Mouse (Mus musculus) gastrocnemius, postnatal 4 days (tissue): ENCODE measurements around the gene Cst11. TPM values are rescaled to one million over a fixed set of nuclear protein-coding genes. Genes with fewer than 3 reads are reported as not detected.
"Not testable (repeated sequence)": the region's sequence is repeated elsewhere in the genome, so short reads cannot be mapped to it uniquely, and the experiment has no call there.

Experiments
- DNase-seq, 2 experiments: peaks; one replicate each; pipeline ENCODE4 v3.0.0; 2021 to 2022; ENCODE audit warnings: low spot score in 2 of 2, mixed read lengths in 2 of 2
- long read RNA-seq, 2 experiments: library from polyadenylated mRNA; stranded (forward); transcript quantifications; one replicate each; pipeline ENCODE4 v2.0.0; 2021
- total RNA-seq, 2 experiments: library from RNA; stranded (reverse); gene quantifications; 2 replicates each; pipeline ENCODE4 v1.2.3; 2021

Cst11 gene
- not detected for total RNA-seq
- long read RNA-seq, experiment 1 = 0 reads
- long read RNA-seq, experiment 2 = 0 reads

- not testable (repeated sequence) for DNase-seq
Measured at GRCm38 (mm10) chr2:148771397-148771796, at the start of gene Cst11. Cst11 (minus strand) TSS chr2:148771497.

GRCm38 (mm10) chr2:148819909-148820308 lies 48.6 kb upstream of the Cst11 start, which contains the start of gene Cst13:
Cst13 (plus strand) TSS chr2:148820081.
- no peak for DNase-seq

- DNase-seq = no peak
Measured at GRCm38 (mm10) chr2:148806696-148807095, 35.4 kb upstream of the Cst11 start.

- DNase-seq = no peak
Measured at GRCm38 (mm10) chr2:148801491-148801921, 30.2 kb upstream of the Cst11 start.

- no peak for DNase-seq
Measured at GRCm38 (mm10) chr2:148798485-148798884, 27.2 kb upstream of the Cst11 start, which contains the start of gene Cst8. Cst8 (plus strand) TSS chr2:148798785.

GRCm38 (mm10) chr2:148789142-148789541 lies 17.8 kb upstream of the Cst11 start, which contains the start of gene Cst12:
Cst12 (plus strand) TSS chr2:148789361.
- no peak for DNase-seq

- DNase-seq = no peak
Measured at GRCm38 (mm10) chr2:148781709-148782108, 10.4 kb upstream of the Cst11 start, which contains the start of gene 8030411F24Rik. 8030411F24Rik (plus strand) TSS chr2:148782009.

- no peak for DNase-seq
Measured at GRCm38 (mm10) chr2:148763648-148764388, 7.5 kb downstream of the Cst11 start.

GRCm38 (mm10) chr2:148754310-148754846 lies 16.9 kb downstream of the Cst11 start:
- no peak for DNase-seq

GRCm38 (mm10) chr2:148751893-148752813 lies 19.1 kb downstream of the Cst11 start:
- DNase-seq = peak; percentile 26 to 61

GRCm38 (mm10) chr2:148750058-148750457 lies 21.2 kb downstream of the Cst11 start, which contains the start of gene Cstl1:
Cstl1 (plus strand) TSS chr2:148750358.
- no peak for DNase-seq

- no peak for DNase-seq
Measured at GRCm38 (mm10) chr2:148743846-148744407, 27.4 kb downstream of the Cst11 start.

- DNase-seq = no peak
Measured at GRCm38 (mm10) chr2:148743001-148743400, 28.3 kb downstream of the Cst11 start.

GRCm38 (mm10) chr2:148732327-148733000 lies 38.8 kb downstream of the Cst11 start, which contains the start of gene Napb:
Napb (minus strand) TSS chr2:148732467.
- peak; percentile 67 to 90 for DNase-seq

GRCm38 (mm10) chr2:148731614-148732326 lies 39.5 kb downstream of the Cst11 start:
- DNase-seq = peak in 1 of 2 experiments; percentile 20

- no peak for DNase-seq
Measured at GRCm38 (mm10) chr2:148719271-148719995, 51.9 kb downstream of the Cst11 start.
